Mouse (Mus musculus): ENCODE measurements around the gene Pdpr. TPM values are rescaled to one million over a fixed set of nuclear protein-coding genes. Genes with fewer than 3 reads are reported as not detected.

Pdpr gene
- total and polyA plus RNA-seq, 3 experiments: 8.3 to 11.6 (median 8.3) TPM

DNA sequence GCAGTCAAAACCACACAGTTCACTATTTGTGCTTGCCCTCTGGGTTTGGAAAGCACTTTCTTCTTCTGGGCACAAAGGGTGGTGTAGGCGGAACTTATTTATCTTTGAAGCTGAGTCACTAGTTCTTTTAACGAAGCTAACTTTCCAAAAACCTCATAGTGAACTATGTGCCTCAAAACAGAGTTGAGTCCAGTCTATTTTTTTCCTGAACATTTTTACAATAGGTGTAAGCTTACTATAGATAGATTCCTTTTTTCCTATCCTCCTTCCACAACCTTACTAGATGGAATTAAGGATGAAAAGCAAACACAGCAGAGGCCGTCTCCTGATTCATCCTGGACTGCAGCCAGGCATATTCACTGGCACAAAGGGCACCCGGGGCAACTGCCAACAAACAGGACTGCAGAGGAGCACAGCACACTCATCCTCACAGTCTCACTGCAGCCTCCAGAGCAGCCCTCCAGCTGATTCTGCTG lies 91.1 kb downstream of the Pdpr start:
- dilution Hi-C loops (cut with MboI; ENCODE audit: extremely low pct_ligation_motif_present, extremely low pct_unique_long_range_greater_than_20kb, low sequenced_read_pairs) (no loop called here), in situ Hi-C loops (cut with MboI; ENCODE audit: low pct_ligation_motif_present, low pct_unique_long_range_greater_than_20kb, low sequenced_read_pairs) (no loop called here)
- DNase-seq (ENCODE audit: extremely low read depth): no peak
- no peak overlapping the region for H3K9ac ChIP-seq (ENCODE audit: insufficient read depth, low read depth)
- H3K4me2 ChIP-seq (ENCODE audit: insufficient read depth, low read depth, poor library complexity, severe bottlenecking): no peak overlapping the region
- no peaks in the 10 kb centered on the region for H3K79me2 ChIP-seq (replicated peaks; ENCODE audit: control insufficient read depth, extremely low read depth, insufficient read depth, poor library complexity, severe bottlenecking)
- H3K27ac ChIP-seq (ENCODE audit: insufficient read depth, low read depth): no peak overlapping the region
- TF ChIP-seq NELFE (IDR thresholded peaks at IDR 0.05; ENCODE audit: low read depth, low read length): no peak
- no peak for TF ChIP-seq BHLHE40 (IDR thresholded peaks at IDR 0.05; ENCODE audit: low read depth, low read length)
- TF ChIP-seq POLR2AphosphoS2 (IDR thresholded peaks at IDR 0.05; ENCODE audit: low read depth, low read length): no peak
- TF ChIP-seq MAX (IDR thresholded peaks at IDR 0.05; ENCODE audit: low read length): no peak
- TF ChIP-seq ZC3H11A (IDR thresholded peaks at IDR 0.05; ENCODE audit: low read depth, low read length): no peak
- no peak for TF ChIP-seq EP300 (IDR thresholded peaks at IDR 0.05; ENCODE audit: low read length)
- TF ChIP-seq NRF1 (IDR thresholded peaks at IDR 0.05; ENCODE audit: low read depth, low read length): no peak
- TF ChIP-seq RAD21 (IDR thresholded peaks at IDR 0.05; ENCODE audit: low read depth, low read length): no peak
- no peak for TF ChIP-seq RCOR1 (conservative IDR thresholded peaks at IDR 0.05; ENCODE audit: low read depth, low read length)
- TF ChIP-seq ELF1 (IDR thresholded peaks at IDR 0.05; ENCODE audit: low read depth, low read length): no peak
- no peak for TF ChIP-seq USF2 (conservative IDR thresholded peaks at IDR 0.05; ENCODE audit: low read depth, low read length)
- H3K9me3 ChIP-seq (replicated peaks; ENCODE audit: low read length): no peaks in the 10 kb centered on the region
- H3K27me3 ChIP-seq (replicated peaks): no peaks in the 10 kb centered on the region
- H3K36me3 ChIP-seq (replicated peaks in 1 of 2; ENCODE audit: control insufficient read depth in 1 of 2, insufficient read depth in 1 of 2, low read length in 1 of 2): peaks cover 26 to 73% of the 10 kb centered on the region in 2 experiments
- H3K4me1 ChIP-seq (ENCODE audit: control insufficient read depth in 1 of 2, insufficient read depth in 2 of 2): no peaks in the 10 kb centered on the region
- no peak overlapping the region for H3K4me3 ChIP-seq (replicated peaks in 1 of 3; ENCODE audit: low read depth in 2 of 3, low read length in 2 of 3, poor library complexity in 1 of 3)

Other genes with a start within 250 kb of the Pdpr start
- gene Cog4, start 248.0 kb upstream of the Pdpr start, total RNA-seq (2012; rRNA removed): 35.2 and 36.4 TPM in 2 replicates
- gene Cog4, start 248.0 kb upstream of the Pdpr start, total RNA-seq (2014; rRNA removed): 24.4 and 27.5 TPM in 2 replicates
- 24.9 and 27.5 TPM in 2 replicates for gene Cog4, start 248.0 kb upstream of the Pdpr start, polyA plus RNA-seq (2012; ENCODE audit: insufficient read length, low read depth)
- gene Sf3b3, start 247.8 kb upstream of the Pdpr start, total RNA-seq (2012; rRNA removed): 136 and 163 TPM in 2 replicates
- 137 and 139 TPM in 2 replicates for gene Sf3b3, start 247.8 kb upstream of the Pdpr start, total RNA-seq (2014; rRNA removed)
- gene Sf3b3, start 247.8 kb upstream of the Pdpr start, polyA plus RNA-seq (2012; ENCODE audit: insufficient read length, low read depth): 206 and 213 TPM in 2 replicates
- 14.3 and 14.4 TPM in 2 replicates for gene Fuk, start 192.1 kb upstream of the Pdpr start, total RNA-seq (2012; rRNA removed)
- gene Fuk, start 192.1 kb upstream of the Pdpr start, total RNA-seq (2014; rRNA removed): 6.6 and 6.8 TPM in 2 replicates
- gene Fuk, start 192.1 kb upstream of the Pdpr start, polyA plus RNA-seq (2012; ENCODE audit: insufficient read length, low read depth): 6.4 and 7.0 TPM in 2 replicates
- gene St3gal2, start 174.7 kb upstream of the Pdpr start, total RNA-seq (2012; rRNA removed): 14.6 and 16.9 TPM in 2 replicates
- gene St3gal2, start 174.7 kb upstream of the Pdpr start, total RNA-seq (2014; rRNA removed): 16.4 and 17.0 TPM in 2 replicates
- gene St3gal2, start 174.7 kb upstream of the Pdpr start, polyA plus RNA-seq (2012; ENCODE audit: insufficient read length, low read depth): 41.4 and 44.5 TPM in 2 replicates
- gene Ddx19a, start 96.8 kb upstream of the Pdpr start, total RNA-seq (2012; rRNA removed): 28.8 and 36.4 TPM in 2 replicates
- 19.0 and 23.1 TPM in 2 replicates for gene Ddx19a, start 96.8 kb upstream of the Pdpr start, total RNA-seq (2014; rRNA removed)
- gene Ddx19a, start 96.8 kb upstream of the Pdpr start, polyA plus RNA-seq (2012; ENCODE audit: insufficient read length, low read depth): 96.5 and 107 TPM in 2 replicates
- 12.6 and 13.0 TPM in 2 replicates for gene Ddx19b, start 62.9 kb upstream of the Pdpr start, total RNA-seq (2012; rRNA removed)
- gene Ddx19b, start 62.9 kb upstream of the Pdpr start, total RNA-seq (2014; rRNA removed): 14.4 and 14.9 TPM in 2 replicates
- gene Ddx19b, start 62.9 kb upstream of the Pdpr start, polyA plus RNA-seq (2012; ENCODE audit: insufficient read length, low read depth): 13.5 and 14.1 TPM in 2 replicates
- gene Aars, start 61.5 kb upstream of the Pdpr start, total RNA-seq (2012; rRNA removed): 125 and 130 TPM in 2 replicates
- 72.6 and 81.9 TPM in 2 replicates for gene Aars, start 61.5 kb upstream of the Pdpr start, total RNA-seq (2014; rRNA removed)
- gene Aars, start 61.5 kb upstream of the Pdpr start, polyA plus RNA-seq (2012; ENCODE audit: insufficient read length, low read depth): 142 and 171 TPM in 2 replicates
- gene Exosc6, start 38.3 kb upstream of the Pdpr start, total RNA-seq (2012; rRNA removed): 3.9 and 23.5 TPM in 2 replicates
- 20.3 and 24.3 TPM in 2 replicates for gene Exosc6, start 38.3 kb upstream of the Pdpr start, total RNA-seq (2014; rRNA removed)
- 3.2 and 3.9 TPM in 2 replicates for gene Exosc6, start 38.3 kb upstream of the Pdpr start, polyA plus RNA-seq (2012; ENCODE audit: insufficient read length, low read depth)
- gene Clec18a, start 2.2 kb upstream of the Pdpr start, total RNA-seq (2012; rRNA removed): not detected in 2 replicates
- not detected in 2 replicates for gene Clec18a, start 2.2 kb upstream of the Pdpr start, total RNA-seq (2014; rRNA removed)
- gene Clec18a, start 2.2 kb upstream of the Pdpr start, polyA plus RNA-seq (2012; ENCODE audit: insufficient read length, low read depth): not detected in 2 replicates
- 19.3 and 21.6 TPM in 2 replicates for gene Glg1, start 164.6 kb downstream of the Pdpr start, total RNA-seq (2012; rRNA removed)
- gene Glg1, start 164.6 kb downstream of the Pdpr start, total RNA-seq (2014; rRNA removed): 13.6 and 13.8 TPM in 2 replicates
- 32.2 and 32.4 TPM in 2 replicates for gene Glg1, start 164.6 kb downstream of the Pdpr start, polyA plus RNA-seq (2012; ENCODE audit: insufficient read length, low read depth)
- 53.1 and 63.2 TPM in 2 replicates for gene Rfwd3, start 205.6 kb downstream of the Pdpr start, total RNA-seq (2012; rRNA removed)
- gene Rfwd3, start 205.6 kb downstream of the Pdpr start, total RNA-seq (2014; rRNA removed): 63.6 and 68.3 TPM in 2 replicates
- gene Rfwd3, start 205.6 kb downstream of the Pdpr start, polyA plus RNA-seq (2012; ENCODE audit: insufficient read length, low read depth): 56.7 and 64.5 TPM in 2 replicates
- gene Mlkl, start 243.5 kb downstream of the Pdpr start, total RNA-seq (2012; rRNA removed): 7.9 and 9.2 TPM in 2 replicates
- 0.42 and 0.72 TPM in 2 replicates for gene Mlkl, start 243.5 kb downstream of the Pdpr start, total RNA-seq (2014; rRNA removed)
- 1.4 and 1.5 TPM in 2 replicates for gene Mlkl, start 243.5 kb downstream of the Pdpr start, polyA plus RNA-seq (2012; ENCODE audit: insufficient read length, low read depth)